Mouse (Mus musculus) erythroid progenitor cell, adult 5-6 weeks (primary cell): ENCODE data around the gene Prkab1. TPM values are rescaled to one million over a fixed set of nuclear protein-coding genes. Genes with fewer than 3 reads are reported as not detected.
A peak's percentile ranks its signal among the peaks of the same experiment; 100 is the strongest.

Experiments used
- ATAC-seq: replicated peaks from 2 replicates; pipeline ENCODE4 v1.8.0; 2016; ENCODE audit warnings: moderate number of reproducible peaks, mild to moderate bottlenecking, moderate TSS enrichment, inconsistent platforms; ENCODE audit not compliant: poor library complexity, low FRiP score, severe bottlenecking
- total RNA-seq, 2 experiments: library from RNA; stranded (forward) in 1 of 2; stranded (reverse) in 1 of 2; fragments of 150-400 nt in 1 of 2; fragments of 186-747, 209-891 nt in 1 of 2; gene quantifications; 2 replicates each; pipeline versions ENCODE4 v1.2.3 to v1.2.4; 2015 to 2017; ENCODE audit warnings: low replicate concordance in 2 of 2

The Prkab1 gene
- total RNA-seq, 2 experiments from 2014 or later, result 73.6 to 152 TPM

GRCm38 (mm10) chr5:116021552-116021951 lies 2.8 kb downstream of the Prkab1 start:
- peak; percentile 55 for ATAC-seq

GRCm38 (mm10) chr5:116019371-116019770 lies 4.9 kb downstream of the Prkab1 start:
- no peak for ATAC-seq

- ATAC-seq, result no peak
Observed at GRCm38 (mm10) chr5:116018784-116019183, 5.5 kb downstream of the Prkab1 start.

- ATAC-seq, result no peak
Observed at GRCm38 (mm10) chr5:116018196-116018595, 6.1 kb downstream of the Prkab1 start.

- ATAC-seq, result no peak
Observed at GRCm38 (mm10) chr5:116017391-116017790, 6.9 kb downstream of the Prkab1 start.

- ATAC-seq, result no peak
Observed at GRCm38 (mm10) chr5:116016542-116016941, 7.8 kb downstream of the Prkab1 start.

GRCm38 (mm10) chr5:116014237-116014636 lies 10.1 kb downstream of the Prkab1 start:
- ATAC-seq, result no peak

GRCm38 (mm10) chr5:116013821-116014220 lies 10.5 kb downstream of the Prkab1 start:
- no peak for ATAC-seq

GRCm38 (mm10) chr5:116012503-116012902 lies 11.8 kb downstream of the Prkab1 start:
- no peak for ATAC-seq

GRCm38 (mm10) chr5:116011700-116012099 lies 12.6 kb downstream of the Prkab1 start:
- ATAC-seq, result no peak

- no peak for ATAC-seq
Observed at GRCm38 (mm10) chr5:116009884-116010627, 14.3 kb downstream of the Prkab1 start.

GRCm38 (mm10) chr5:116009091-116009851 lies 15.0 kb downstream of the Prkab1 start:
- ATAC-seq, result no peak

- no peak for ATAC-seq
Observed at GRCm38 (mm10) chr5:116007723-116008122, 16.6 kb downstream of the Prkab1 start.

- no peak for ATAC-seq
Observed at GRCm38 (mm10) chr5:116006324-116007099, 17.8 kb downstream of the Prkab1 start.

GRCm38 (mm10) chr5:116004271-116004670 lies 20.0 kb downstream of the Prkab1 start:
- no peak for ATAC-seq

GRCm38 (mm10) chr5:116003825-116004224 lies 20.5 kb downstream of the Prkab1 start:
- no peak for ATAC-seq

GRCm38 (mm10) chr5:116003154-116003553 lies 21.2 kb downstream of the Prkab1 start:
- no peak for ATAC-seq

GRCm38 (mm10) chr5:115997376-115997775 lies 26.9 kb downstream of the Prkab1 start:
- ATAC-seq, result no peak

- no peak for ATAC-seq
Observed at GRCm38 (mm10) chr5:115994101-115994500, 30.2 kb downstream of the Prkab1 start.

- ATAC-seq, result no peak
Observed at GRCm38 (mm10) chr5:115991717-115992116, 32.6 kb downstream of the Prkab1 start.
